Mouse (Mus musculus) limb, embryonic 12.5 days (tissue): ENCODE measurements around the gene Olfr1447. TPM values are rescaled to one million over a fixed set of nuclear protein-coding genes. Genes with fewer than 3 reads are reported as not detected.

Experiments used
- ATAC-seq: fragments of 200-750 bp; cut with Nextera tagmentation; 2 replicates; pipeline ENCODE4 v1.8.0; 2017; ENCODE audit warnings: low read depth, moderate TSS enrichment; ENCODE audit not compliant: insufficient number of reproducible peaks, insufficient read depth, low FRiP score, low TSS enrichment
- H3K27ac ChIP-seq: fragments of 300-500 bp; sonication (generic); 2 replicates; pipeline ENCODE4 v1.5.1; 2016; ENCODE audit warnings: mild to moderate bottlenecking, moderate library complexity
- H3K27me3 ChIP-seq: fragments of 300-500 bp; sonication (generic); 2 replicates; pipeline ENCODE4 v1.6.1; 2016; ENCODE audit warnings: mild to moderate bottlenecking, moderate library complexity
- H3K36me3 ChIP-seq: fragments of 300-500 bp; sonication (generic); 2 replicates; pipeline ENCODE4 v1.6.1; 2016; ENCODE audit warnings: mild to moderate bottlenecking, moderate library complexity
- H3K4me1 ChIP-seq: fragments of 300-500 bp; sonication (generic); replicated peaks from 2 replicates; pipeline ENCODE4 v1.6.1; 2016
- H3K4me2 ChIP-seq: fragments of 300-500 bp; sonication (generic); 2 replicates; pipeline ENCODE4 v1.6.1; 2016; ENCODE audit warnings: mild to moderate bottlenecking, moderate library complexity
- H3K4me3 ChIP-seq: fragments of 300-500 bp; sonication (generic); replicated peaks from 2 replicates; pipeline ENCODE4 v1.5.1; 2016; ENCODE audit warnings: mild to moderate bottlenecking
- H3K9ac ChIP-seq: fragments of 300-500 bp; sonication (generic); replicated peaks from 2 replicates; pipeline ENCODE4 v1.6.1; 2016; ENCODE audit warnings: mild to moderate bottlenecking, moderate library complexity
- H3K9me3 ChIP-seq: fragments of 300-500 bp; sonication (generic); 2 replicates; pipeline ENCODE4 v1.6.1; 2016; ENCODE audit warnings: mild to moderate bottlenecking, moderate library complexity
- WGBS: fragments of 180-500 bp; shearing (Covaris S2); methylation state at CpG from one replicate; pipeline ENCODE4 v1.1.7; 2016; 5-methylcytosine and 5-hydroxymethylcytosine counted together
- polyA plus RNA-seq: library from polyadenylated mRNA; unstranded; fragments of >200 nt; fragmentation: Nextera tagmentation; extraction: Ambion mirVana; gene quantifications from 2 replicates; pipeline ENCODE4 v1.2.1, GENCODE M21; 2016

Olfr1447 gene
- polyA plus RNA-seq, result not detected in 2 replicates

DNA sequence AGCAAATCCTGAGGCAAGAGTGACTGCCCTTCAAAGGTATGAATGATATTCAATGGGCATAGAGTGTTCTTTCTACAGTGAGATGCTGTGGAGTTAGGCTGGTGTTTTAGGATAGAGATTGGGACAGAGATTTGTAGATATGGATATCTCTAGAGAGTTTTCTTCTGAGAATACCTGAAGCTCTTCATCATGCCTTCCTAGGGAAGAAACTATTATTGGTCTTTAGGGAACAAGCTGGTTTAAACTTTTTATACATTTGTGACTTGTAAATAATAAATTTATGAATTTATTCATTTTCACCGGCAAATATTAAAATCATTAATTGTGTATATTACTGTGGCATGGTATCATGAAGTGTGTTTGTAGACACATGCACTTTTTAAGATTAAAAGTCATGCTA, at the start of gene Olfr1447:
TSS of gene Olfr1447 (minus strand) at position 101 of the 400 bp plus-strand sequence.
- ATAC-seq, result no peak
- Histone ChIP-seq H3K4me2 (no peak within 1 kb of the TSS), H3K4me1 (no peaks in the 10 kb centered on the region), H3K27ac (no peak within 1 kb of the TSS), H3K9me3 (peaks cover 5% of the 10 kb centered on the region; the same call in 1 of the 2 replicates), H3K36me3 (no peaks in the 10 kb centered on the region), H3K4me3 (no peak within 1 kb of the TSS), H3K27me3 (no peaks in the 10 kb centered on the region), H3K9ac (no peak within 1 kb of the TSS)
- 95% methylated on average over 1 of the region's 1 CpGs for WGBS

DNA sequence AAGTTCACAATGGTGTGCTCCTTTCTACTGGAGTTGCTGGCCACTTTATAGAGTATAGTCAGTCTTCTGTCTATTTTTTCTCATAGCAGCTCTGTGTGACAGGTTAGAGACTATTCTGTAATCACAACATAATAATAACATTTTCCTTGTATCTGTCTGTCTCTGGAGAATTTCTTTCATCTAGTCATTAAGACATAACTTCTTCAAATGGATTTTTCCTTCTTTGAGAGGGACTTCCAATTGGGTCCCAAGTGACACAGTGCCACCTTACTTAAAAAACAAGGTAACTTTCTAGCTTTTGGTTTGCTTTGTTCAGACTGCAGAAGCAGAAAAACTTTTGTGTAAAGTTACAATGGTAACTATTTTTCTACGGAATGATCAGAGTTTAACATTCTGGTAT, 46.4 kb upstream of the Olfr1447 start, which contains the start of gene Olfr1450:
TSS of gene Olfr1450 (plus strand) at position 301 of the 400 bp plus-strand sequence.
- Histone ChIP-seq H3K4me1 (no peaks in the 10 kb centered on the region), H3K9me3 (peaks cover 13% of the 10 kb centered on the region), H3K9ac (no peak within 1 kb of the TSS), H3K36me3 (no peaks in the 10 kb centered on the region), H3K27me3 (no peaks in the 10 kb centered on the region), H3K4me2 (no peak within 1 kb of the TSS), H3K4me3 (no peak within 1 kb of the TSS), H3K27ac (no peak within 1 kb of the TSS)
- WGBS, result 92% methylated on average over 1 of the region's 1 CpGs
- ATAC-seq, result no peak

DNA sequence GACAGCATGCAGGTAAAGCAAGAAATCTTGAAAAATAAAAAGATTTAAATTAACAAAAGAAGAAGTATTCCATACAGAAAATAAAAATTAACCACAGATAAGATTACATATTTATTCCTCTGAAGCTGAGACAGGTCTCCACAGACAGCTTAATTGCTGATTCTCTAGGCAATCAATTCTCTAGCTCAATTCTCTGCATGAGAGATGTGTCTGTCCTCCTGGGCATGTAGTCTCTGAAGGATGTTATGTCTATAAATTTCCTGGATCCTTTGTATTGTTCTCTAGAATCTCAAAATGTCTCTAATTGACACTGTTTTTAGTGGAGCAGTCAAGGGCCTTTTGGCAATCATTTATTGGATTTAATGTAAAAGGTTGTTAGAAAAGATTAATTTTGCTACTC, 27.0 kb upstream of the Olfr1447 start, which contains the start of gene Olfr1449:
TSS of gene Olfr1449 (plus strand) at position 301 of the 400 bp plus-strand sequence.
- no peak within 1 kb of the TSS for H3K9ac ChIP-seq
- peaks cover 23% of the 10 kb centered on the region; the same call in 1 of the 2 replicates for H3K9me3 ChIP-seq
- no peaks in the 10 kb centered on the region for H3K27me3 ChIP-seq
- H3K36me3 ChIP-seq, result no peaks in the 10 kb centered on the region
- H3K27ac ChIP-seq, result no peak within 1 kb of the TSS
- ATAC-seq, result no peak
- no peaks in the 10 kb centered on the region for H3K4me1 ChIP-seq
- no peak within 1 kb of the TSS for H3K4me3 ChIP-seq
- no peak within 1 kb of the TSS for H3K4me2 ChIP-seq

DNA sequence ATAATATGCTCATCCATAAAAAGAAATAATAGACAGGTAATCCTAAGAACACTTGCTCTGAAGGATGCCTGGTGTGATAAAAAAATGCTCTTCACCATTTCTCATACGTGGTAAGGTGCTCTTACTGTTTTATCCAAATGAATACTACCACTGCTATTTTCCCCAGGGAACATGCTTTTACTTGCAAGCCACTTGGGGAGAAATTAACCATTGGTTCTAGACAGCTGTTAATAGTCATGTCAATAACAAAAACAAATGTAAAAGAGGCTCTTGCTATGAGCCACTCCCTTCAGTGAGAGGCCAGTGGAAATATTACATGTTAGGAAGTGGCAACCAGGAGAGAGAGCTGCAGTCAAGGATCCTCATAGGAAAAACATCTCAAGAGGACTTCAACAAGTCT, 20.8 kb upstream of the Olfr1447 start, which contains the start of gene Olfr1448:
TSS of gene Olfr1448 (minus strand) at position 101 of the 400 bp plus-strand sequence.
- ATAC-seq, result no peak
- no peak within 1 kb of the TSS for H3K4me3 ChIP-seq
- no peak within 1 kb of the TSS for H3K27ac ChIP-seq
- no peak within 1 kb of the TSS for H3K4me2 ChIP-seq
- WGBS, result 72% methylated on average over 1 of the region's 1 CpGs
- H3K4me1 ChIP-seq, result no peaks in the 10 kb centered on the region
- no peaks in the 10 kb centered on the region for H3K27me3 ChIP-seq
- H3K9ac ChIP-seq, result no peak within 1 kb of the TSS
- no peaks in the 10 kb centered on the region for H3K36me3 ChIP-seq
- H3K9me3 ChIP-seq, result peaks cover 2% of the 10 kb centered on the region; the same call in 1 of the 2 replicates

DNA sequence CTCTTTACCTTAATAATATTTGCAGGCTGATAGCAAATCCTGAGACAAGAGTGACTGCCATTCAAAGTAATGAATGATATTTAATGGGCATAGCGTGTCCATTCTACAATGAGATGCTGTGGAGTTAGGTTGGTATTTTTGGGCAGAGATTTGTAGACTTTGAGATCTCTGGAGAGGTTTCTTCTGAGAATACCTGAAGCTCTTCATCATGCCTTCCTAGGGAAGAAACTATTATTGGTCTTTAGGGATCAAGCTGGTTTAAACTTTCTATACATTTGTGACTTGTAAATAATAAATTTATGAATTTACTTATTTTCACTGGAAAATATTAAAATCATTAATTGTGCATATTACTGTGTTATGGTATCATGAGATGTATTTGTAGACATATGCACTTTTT, 10.1 kb downstream of the Olfr1447 start, which contains the start of gene Olfr1446:
TSS of gene Olfr1446 (minus strand) at position 101 of the 400 bp plus-strand sequence.
- no peak within 1 kb of the TSS for H3K27ac ChIP-seq
- no peak within 1 kb of the TSS for H3K4me3 ChIP-seq
- no peaks in the 10 kb centered on the region for H3K27me3 ChIP-seq
- H3K9ac ChIP-seq, result no peak within 1 kb of the TSS
- H3K9me3 ChIP-seq, result no peaks in the 10 kb centered on the region
- 88% methylated on average over 1 of the region's 1 CpGs for WGBS
- ATAC-seq, result no peak
- H3K4me1 ChIP-seq, result no peaks in the 10 kb centered on the region
- H3K36me3 ChIP-seq, result no peaks in the 10 kb centered on the region
- H3K4me2 ChIP-seq, result no peak within 1 kb of the TSS

DNA sequence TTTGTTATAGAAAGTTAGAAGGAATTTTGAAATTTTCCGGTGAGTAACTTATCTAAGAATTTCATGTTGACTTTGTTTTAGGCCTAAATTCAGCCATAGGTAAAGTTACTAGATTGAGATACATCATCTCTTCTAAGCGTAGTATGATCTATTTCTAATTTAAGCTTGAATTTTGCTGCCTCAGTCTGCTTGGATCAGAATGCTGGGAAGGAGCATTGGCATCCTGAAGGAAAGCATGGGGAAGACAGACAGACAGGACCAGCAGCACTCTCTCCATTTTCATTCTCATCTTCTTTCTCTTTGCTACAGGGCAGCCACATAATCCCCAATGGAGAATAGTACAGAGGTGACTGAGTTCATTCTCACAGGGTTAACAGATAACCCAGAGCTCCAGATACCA, 20.0 kb downstream of the Olfr1447 start, which contains the start of gene Olfr1445:
TSS of gene Olfr1445 (plus strand) at position 301 of the 400 bp plus-strand sequence.
- Histone ChIP-seq H3K4me3 (no peak within 1 kb of the TSS), H3K9ac (no peak within 1 kb of the TSS), H3K9me3 (no peaks in the 10 kb centered on the region), H3K27ac (no peak within 1 kb of the TSS), H3K36me3 (no peaks in the 10 kb centered on the region), H3K4me2 (no peak within 1 kb of the TSS), H3K27me3 (no peaks in the 10 kb centered on the region), H3K4me1 (no peaks in the 10 kb centered on the region)
- no peak for ATAC-seq
- WGBS, result 90% methylated on average over 2 of the region's 2 CpGs

DNA sequence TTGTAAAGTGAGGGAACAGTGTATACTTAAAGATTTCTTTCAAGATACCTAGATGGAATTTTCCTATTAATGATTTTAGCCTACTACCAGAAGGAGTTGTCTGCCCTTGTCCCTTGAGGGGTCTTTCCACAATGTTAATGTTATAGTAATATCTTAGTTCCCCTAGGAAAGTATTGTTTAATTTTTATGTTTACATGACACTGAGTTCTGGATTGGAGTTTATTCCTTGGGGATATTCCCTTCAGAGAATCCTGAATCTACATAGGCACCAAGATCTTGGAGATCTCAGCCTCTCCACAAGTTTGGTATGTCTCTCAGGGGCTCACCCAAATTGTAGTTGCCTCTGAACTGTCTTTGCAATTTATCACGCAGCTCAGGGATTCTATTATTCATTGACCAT, 46.6 kb downstream of the Olfr1447 start, which contains the start of gene Olfr1444:
TSS of gene Olfr1444 (plus strand) at position 301 of the 400 bp plus-strand sequence.
- Histone ChIP-seq H3K4me1 (no peaks in the 10 kb centered on the region), H3K4me2 (no peak within 1 kb of the TSS), H3K9ac (no peak within 1 kb of the TSS), H3K27me3 (no peaks in the 10 kb centered on the region), H3K27ac (no peak within 1 kb of the TSS), H3K9me3 (no peaks in the 10 kb centered on the region), H3K36me3 (no peaks in the 10 kb centered on the region), H3K4me3 (no peak within 1 kb of the TSS)
- ATAC-seq, result no peak
- 54% methylated on average over 1 of the region's 1 CpGs for WGBS

Other genes starting within 250 kb of the Olfr1447 start
- not detected in 2 replicates for gene Olfr1442, start 233.3 kb downstream of the Olfr1447 start, polyA plus RNA-seq
- gene Olfr1443, start 225.6 kb downstream of the Olfr1447 start, polyA plus RNA-seq, result not detected in 2 replicates
- not detected in 2 replicates for gene Keg1, start 208.0 kb downstream of the Olfr1447 start, polyA plus RNA-seq
- gene Cntf, start 138.1 kb downstream of the Olfr1447 start, polyA plus RNA-seq, result 1.7 and 2.3 TPM in 2 replicates
- 16.5 and 17.1 TPM in 2 replicates for gene Zfp91, start 107.6 kb downstream of the Olfr1447 start, polyA plus RNA-seq
- gene Lpxn, start 107.5 kb downstream of the Olfr1447 start, polyA plus RNA-seq, result 0.98 and 1.3 TPM in 2 replicates
- gene Gm5244, start 57.1 kb downstream of the Olfr1447 start, polyA plus RNA-seq, result not detected in 2 replicates
- not detected in 2 replicates for gene Olfr1444, start 46.5 kb downstream of the Olfr1447 start, polyA plus RNA-seq
- gene Olfr1445, start 19.9 kb downstream of the Olfr1447 start, polyA plus RNA-seq, result not detected in 2 replicates
- not detected in 2 replicates for gene Olfr1446, start 10.2 kb downstream of the Olfr1447 start, polyA plus RNA-seq
- not detected in 2 replicates for gene Olfr1448, start 20.7 kb upstream of the Olfr1447 start, polyA plus RNA-seq
- gene Olfr1449, start 27.1 kb upstream of the Olfr1447 start, polyA plus RNA-seq, result not detected in 2 replicates
- not detected in 2 replicates for gene Olfr1450, start 46.5 kb upstream of the Olfr1447 start, polyA plus RNA-seq
- gene Olfr1451, start 91.3 kb upstream of the Olfr1447 start, polyA plus RNA-seq, result not detected in 2 replicates
- gene Olfr1453, start 124.6 kb upstream of the Olfr1447 start, polyA plus RNA-seq, result not detected in 2 replicates
- gene Olfr1454, start 156.9 kb upstream of the Olfr1447 start, polyA plus RNA-seq, result not detected in 2 replicates
- not detected in 2 replicates for gene Olfr1457, start 194.1 kb upstream of the Olfr1447 start, polyA plus RNA-seq
- not detected in 2 replicates for gene Olfr1458, start 203.0 kb upstream of the Olfr1447 start, polyA plus RNA-seq
- gene Olfr1459, start 245.8 kb upstream of the Olfr1447 start, polyA plus RNA-seq, result not detected in 2 replicates